Mouse (Mus musculus) gastrocnemius, postnatal 36 days (tissue): ENCODE data around the gene Cntnap2. TPM values are rescaled to one million over a fixed set of nuclear protein-coding genes. Genes with fewer than 3 reads are reported as not detected.
A peak's percentile ranks its signal among the peaks of the same experiment; 100 is the strongest.
"Not testable (repeated sequence)": the region's sequence is repeated elsewhere in the genome, so short reads cannot be mapped to it uniquely, and the experiment has no call there.

Experiments used
- DNase-seq, 2 experiments: peaks; one replicate each; pipeline ENCODE4 v3.0.0; 2022
- intact Hi-C: fragments of 180-260 bp; cut with DNase I; formaldehyde crosslinking; loops from one replicate; pipeline ENCODE4 v1.15.1; 2025
- total RNA-seq, 2 experiments: library from RNA; stranded (reverse); gene quantifications; 2 replicates each; pipeline ENCODE4 v1.2.3; 2021

Gene Cntnap2
- total RNA-seq, 2 experiments from 2014 or later, result 6.3 to 6.6 TPM

DNA sequence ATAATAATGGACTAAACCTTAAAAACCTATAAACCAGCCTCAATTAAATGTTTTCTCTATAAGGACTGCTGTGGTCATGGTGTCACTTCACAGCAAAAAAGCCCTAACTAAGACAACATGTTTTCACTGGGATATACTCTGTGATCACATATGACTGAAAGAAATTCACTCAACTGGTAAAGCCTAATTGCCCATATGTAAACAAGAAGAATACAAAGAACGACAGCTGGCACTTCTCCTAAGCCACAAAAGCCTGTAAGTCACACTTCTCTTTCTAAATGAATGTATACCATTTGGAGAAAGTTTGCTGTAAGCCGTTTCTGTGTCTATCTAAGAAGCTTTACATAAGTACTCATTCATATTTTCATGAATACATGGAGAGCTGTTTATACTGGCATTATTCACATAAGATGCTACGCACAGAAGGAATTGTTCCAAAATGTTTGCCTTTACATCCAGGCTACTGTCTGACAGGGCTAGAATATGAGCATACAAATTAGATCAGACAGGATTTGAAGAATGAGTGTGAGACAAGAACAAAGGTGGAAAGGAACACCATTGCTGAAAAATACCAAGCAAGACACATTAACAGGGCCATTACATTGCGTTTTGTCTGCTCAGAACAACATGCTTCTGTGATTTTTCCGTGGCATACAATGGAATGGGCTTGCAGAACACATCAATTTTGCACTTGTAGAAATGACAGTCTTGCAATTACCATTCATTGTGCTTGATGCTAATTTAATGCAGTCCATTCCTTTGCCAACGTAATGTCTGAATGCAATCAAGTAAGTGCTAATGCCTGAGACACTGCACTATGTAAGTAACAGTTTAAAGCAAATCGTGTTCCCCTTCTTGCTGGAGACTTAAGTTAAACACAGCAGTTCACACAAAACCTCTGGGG, 1991.4 kb downstream of the Cntnap2 start:
- no peak for DNase-seq
- intact Hi-C loops, result no loop called here

- no peak for DNase-seq
- intact Hi-C loops, result no loop called here
Observed at GRCm38 (mm10) chr6:47061341-47061740, 2002.2 kb downstream of the Cntnap2 start.

- intact Hi-C loops, result no loop called here
- DNase-seq, result no peak
Observed at GRCm38 (mm10) chr6:47089998-47090397, 2030.8 kb downstream of the Cntnap2 start.

DNA sequence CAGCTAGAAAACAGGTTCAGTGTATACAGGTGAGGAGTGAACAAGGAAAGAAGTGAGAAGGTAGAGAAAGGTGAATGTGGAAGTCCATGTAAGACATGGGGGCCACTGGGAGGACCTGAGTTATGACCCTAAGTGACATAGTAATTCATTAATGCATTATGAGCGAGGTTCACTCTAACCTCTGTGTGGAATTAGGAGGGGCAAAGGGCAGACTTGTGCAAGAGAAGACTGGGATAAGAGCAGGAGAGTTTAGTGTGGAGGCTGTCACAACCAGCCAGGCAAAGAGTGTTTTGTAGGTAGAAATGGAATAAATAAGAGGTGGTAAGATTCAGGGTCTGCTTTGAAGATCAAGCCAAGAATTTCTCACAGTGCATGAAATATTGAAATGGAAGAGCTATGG, 2045.8 kb downstream of the Cntnap2 start:
- DNase-seq, result no peak
- intact Hi-C loops, result no loop called here

DNA sequence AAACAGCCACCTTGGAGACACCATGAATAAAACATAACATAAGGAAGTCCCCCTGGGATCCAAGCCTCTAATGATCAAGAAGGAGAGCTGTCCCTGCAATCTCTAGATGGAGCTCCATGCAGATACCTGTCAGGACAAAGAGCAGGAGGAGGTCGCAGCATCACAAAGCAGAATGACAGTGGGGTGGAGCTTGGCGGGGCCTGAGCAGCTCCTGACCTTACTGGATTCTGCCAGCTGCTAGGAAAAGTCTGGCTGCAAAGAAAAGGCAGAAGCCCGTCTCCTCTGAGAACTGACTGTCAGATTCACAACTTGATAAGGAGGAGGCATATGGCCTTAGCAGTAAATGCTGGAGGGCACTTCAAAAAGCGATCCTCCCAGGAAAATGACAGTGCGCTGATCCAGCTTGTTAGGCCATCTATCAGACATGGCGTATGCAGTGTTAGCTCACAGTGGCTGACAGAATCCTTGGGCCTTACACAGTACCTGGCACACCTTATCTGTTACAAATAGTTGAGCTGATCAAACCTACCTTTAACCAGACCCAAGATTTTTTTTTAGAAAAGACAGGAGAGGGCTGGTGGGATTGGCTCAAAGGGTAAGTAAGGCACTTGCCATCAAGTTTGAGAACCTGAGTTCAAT, 2050.5 kb downstream of the Cntnap2 start:
- intact Hi-C loops, result no loop called here
- DNase-seq, result no peak

DNA sequence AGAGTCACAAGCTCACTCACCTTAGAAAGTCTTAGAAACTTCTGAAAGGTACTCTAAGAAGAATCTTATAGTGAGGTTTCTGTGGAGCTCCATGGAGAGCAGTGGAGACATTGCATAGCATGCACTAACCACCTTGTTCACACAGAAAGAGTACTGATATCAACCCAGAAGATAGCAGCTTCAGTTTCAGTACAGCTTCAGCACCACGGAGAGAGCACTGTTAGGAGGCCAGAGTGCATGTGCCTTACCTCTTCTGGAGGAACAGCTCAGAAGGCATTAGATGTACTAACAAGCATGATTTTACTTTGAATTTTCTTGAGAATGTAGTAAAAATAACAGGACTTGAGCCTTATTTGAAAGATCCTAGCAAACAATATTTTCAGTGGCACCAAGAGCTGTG, 2074.9 kb downstream of the Cntnap2 start:
- intact Hi-C loops, DNase-seq: not testable (repeated sequence)

DNA sequence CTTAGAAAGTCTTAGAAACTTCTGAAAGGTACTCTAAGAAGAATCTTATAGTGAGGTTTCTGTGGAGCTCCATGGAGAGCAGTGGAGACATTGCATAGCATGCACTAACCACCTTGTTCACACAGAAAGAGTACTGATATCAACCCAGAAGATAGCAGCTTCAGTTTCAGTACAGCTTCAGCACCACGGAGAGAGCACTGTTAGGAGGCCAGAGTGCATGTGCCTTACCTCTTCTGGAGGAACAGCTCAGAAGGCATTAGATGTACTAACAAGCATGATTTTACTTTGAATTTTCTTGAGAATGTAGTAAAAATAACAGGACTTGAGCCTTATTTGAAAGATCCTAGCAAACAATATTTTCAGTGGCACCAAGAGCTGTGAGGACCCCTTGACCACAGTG, 2093.9 kb downstream of the Cntnap2 start:
- intact Hi-C loops, DNase-seq: not testable (repeated sequence)

GRCm38 (mm10) chr6:47174580-47175294, 2115.6 kb downstream of the Cntnap2 start:
- DNase-seq, intact Hi-C loops: not testable (repeated sequence)

- DNase-seq, intact Hi-C loops: not testable (repeated sequence)
Observed at GRCm38 (mm10) chr6:47175356-47176156, 2116.4 kb downstream of the Cntnap2 start.

GRCm38 (mm10) chr6:47176157-47176555, 2117.0 kb downstream of the Cntnap2 start:
- intact Hi-C loops, DNase-seq: not testable (repeated sequence)

- DNase-seq, intact Hi-C loops: not testable (repeated sequence)
Observed at GRCm38 (mm10) chr6:47181372-47181771, 2122.2 kb downstream of the Cntnap2 start.

DNA sequence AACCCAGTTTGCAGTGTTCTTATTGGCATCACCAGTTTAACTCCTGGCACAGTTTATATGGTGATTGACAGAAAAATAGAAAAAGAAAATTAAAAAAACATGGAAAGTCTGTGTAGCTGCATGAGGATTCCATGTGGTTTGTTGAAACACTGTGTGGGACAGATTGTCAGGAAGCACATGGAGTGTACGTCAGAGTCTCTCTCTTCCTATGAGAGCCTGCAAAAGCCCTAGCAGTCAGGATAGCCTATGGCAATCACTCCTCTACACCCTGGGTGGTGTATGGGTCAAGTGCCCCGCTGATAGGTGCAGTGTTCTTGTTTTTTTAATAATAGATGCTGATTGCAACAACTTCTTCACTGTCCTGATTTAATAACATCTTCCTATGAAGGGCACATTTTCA, 2123.1 kb downstream of the Cntnap2 start:
- intact Hi-C loops, result no loop called here
- no peak for DNase-seq

DNA sequence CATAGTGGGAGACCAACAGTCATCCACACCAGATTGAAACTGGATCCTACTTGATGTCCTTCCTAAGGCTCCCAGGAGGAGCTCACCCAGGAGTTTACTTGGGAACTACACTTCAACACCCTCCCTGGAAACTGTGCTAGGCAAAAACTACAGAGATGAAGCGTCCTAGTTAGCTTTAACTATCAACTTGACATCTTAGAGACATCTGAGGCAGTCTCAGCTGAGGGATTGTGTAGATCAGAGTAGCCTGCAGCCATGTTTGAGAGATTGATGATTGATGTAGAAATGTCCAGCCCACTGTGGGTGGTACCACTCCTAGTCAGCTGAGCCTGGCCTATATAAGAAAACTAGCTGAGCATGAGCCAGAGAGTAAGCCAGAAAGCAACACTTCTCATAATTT, 2123.6 kb downstream of the Cntnap2 start:
- intact Hi-C loops, result no loop called here
- DNase-seq, result no peak

DNA sequence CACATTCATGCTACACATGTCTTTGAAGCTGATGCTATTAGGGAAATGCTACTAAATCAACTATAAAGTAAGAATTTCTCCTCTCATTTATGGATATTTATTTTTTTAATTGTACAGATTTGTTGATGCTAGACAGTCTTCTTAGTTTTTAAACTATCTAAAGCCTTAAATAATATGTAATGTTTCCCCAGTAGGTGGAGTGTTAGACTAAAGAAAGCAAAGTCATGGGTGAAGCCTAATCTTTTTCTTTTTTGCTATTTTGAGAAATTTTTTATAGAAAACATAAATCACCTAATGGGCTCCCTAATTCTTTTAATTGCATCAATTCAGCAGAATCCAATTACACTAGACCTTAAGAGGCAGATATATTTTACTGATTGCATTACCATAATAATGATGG, 2124.7 kb downstream of the Cntnap2 start:
- DNase-seq, intact Hi-C loops: not testable (repeated sequence)

DNA sequence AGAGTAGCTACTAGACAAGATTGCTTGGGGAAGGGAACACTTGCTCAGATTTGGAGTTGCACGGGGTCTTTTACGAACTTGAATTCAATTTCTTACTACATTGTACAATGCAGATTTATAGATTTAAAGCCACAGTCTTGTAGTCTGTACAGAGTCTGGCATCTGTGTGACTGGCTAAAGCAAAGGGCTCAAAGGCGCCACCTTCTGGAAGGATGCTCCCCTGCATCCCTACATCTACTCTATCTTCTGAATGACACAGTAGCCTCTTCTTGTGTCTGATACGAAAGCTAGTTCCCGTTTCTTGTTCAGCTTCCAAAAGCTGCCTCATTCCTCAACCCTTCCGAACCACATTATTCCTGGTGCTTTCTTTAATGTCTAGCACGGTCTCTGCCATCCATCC, 2129.0 kb downstream of the Cntnap2 start:
- peak in 1 of 2 experiments; percentile 18 for DNase-seq
- intact Hi-C loops, result no loop called here

DNA sequence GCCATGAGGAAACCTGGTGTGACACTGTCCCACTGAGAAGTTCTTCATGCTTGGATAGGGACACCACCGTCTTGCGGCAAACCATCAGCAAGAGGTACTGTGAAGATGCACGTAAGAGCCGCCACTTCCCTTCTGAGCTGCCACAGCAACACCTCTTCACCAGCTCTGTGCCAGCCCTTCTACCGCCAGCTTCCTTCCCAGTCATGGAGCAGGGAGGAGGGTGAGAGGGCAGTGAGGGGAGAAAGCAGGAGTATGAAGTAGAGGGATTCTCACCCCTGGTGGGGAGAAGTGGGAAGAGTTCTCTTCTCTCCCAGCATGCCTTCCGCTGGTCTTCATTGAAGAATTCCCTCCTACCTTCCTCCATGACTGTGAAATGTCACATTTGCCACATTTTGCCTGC, 2129.4 kb downstream of the Cntnap2 start:
- intact Hi-C loops, DNase-seq: not testable (repeated sequence)

DNA sequence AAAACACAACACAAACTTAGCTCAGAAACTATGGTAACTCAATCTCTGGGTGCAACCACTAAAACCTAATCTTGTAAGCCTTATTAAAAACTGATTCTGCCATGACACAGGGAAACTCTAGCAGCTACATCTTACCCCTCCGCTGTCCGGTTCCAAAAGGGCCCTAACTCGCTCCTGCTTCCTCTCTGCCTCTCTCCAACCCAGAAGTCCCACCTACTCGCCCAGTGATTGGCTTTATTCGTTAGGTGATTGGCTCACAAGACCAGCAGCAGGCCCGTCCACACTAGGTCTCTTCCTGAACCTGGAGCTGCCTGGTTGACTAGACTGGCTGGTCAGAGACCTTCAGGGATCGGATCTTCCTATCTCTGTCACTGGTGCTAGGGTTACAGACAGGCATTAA, 2131.1 kb downstream of the Cntnap2 start:
- DNase-seq, result no peak
- intact Hi-C loops, result loop anchor here (5.0 kb wide), 1 partner anchor 92 kb away; no protein-coding TSS in a partner anchor

DNA sequence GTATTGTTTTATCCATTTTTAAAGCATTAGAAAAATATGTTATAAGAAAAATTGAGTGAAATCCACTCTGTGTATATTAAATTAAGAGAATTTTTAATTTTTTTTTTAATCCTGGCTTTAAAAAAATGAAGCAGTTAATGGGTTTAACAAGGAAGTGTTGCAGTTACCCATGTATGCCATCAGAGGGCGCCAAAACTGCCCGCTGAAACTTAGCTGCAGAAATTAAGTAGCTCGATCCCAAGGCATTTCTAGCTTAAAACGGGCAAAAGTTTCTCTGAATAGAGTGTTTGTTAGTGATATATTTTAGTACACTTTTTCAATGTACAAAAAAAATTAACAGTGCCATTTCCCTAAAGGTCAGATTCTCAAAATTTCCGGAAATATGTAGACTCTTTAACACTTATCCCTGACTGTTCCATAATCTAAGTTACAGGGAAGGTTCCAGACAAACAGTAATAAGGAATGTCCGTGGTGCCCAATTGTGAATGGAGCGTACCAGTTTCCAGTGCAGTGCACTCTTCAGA, 2132.2 kb downstream of the Cntnap2 start:
- intact Hi-C loops, result loop anchor here (5.0 kb wide), 1 partner anchor 91 kb away; no protein-coding TSS in a partner anchor
- no peak for DNase-seq

- intact Hi-C loops, result loop anchor here (5.0 kb wide), 1 partner anchor 90 kb away; no protein-coding TSS in a partner anchor
- no peak for DNase-seq
Observed at GRCm38 (mm10) chr6:47191940-47192339, 2132.8 kb downstream of the Cntnap2 start.

GRCm38 (mm10) chr6:47192478-47192877, 2133.3 kb downstream of the Cntnap2 start:
- no peak for DNase-seq
- intact Hi-C loops, result loop anchor here (5.0 kb wide), 1 partner anchor 90 kb away; no protein-coding TSS in a partner anchor
